Mouse (Mus musculus) midbrain, embryonic 13.5 days (tissue): Measurements from ENCODE around the gene D930007J09Rik. TPM values are rescaled to one million over a fixed set of nuclear protein-coding genes. Genes with fewer than 3 reads are reported as not detected.

Experiments used
- ATAC-seq: fragments of 200-750 bp; cut with Nextera tagmentation; 2 replicates; pipeline ENCODE4 v1.8.0; 2017; ENCODE audit warnings: mild to moderate bottlenecking, moderate TSS enrichment, moderate library complexity
- H3K27ac ChIP-seq: fragments of 300-500 bp; sonication (generic); 2 replicates; pipeline ENCODE4 v1.5.1; 2015; ENCODE audit warnings: inconsistent platforms, mild to moderate bottlenecking, moderate library complexity
- H3K27me3 ChIP-seq: fragments of 300-500 bp; sonication (generic); 2 replicates; pipeline ENCODE4 v1.6.1; 2015; ENCODE audit warnings: mild to moderate bottlenecking, inconsistent platforms
- H3K36me3 ChIP-seq: fragments of 300-500 bp; sonication (generic); 2 replicates; pipeline ENCODE4 v1.6.1; 2015; ENCODE audit warnings: mild to moderate bottlenecking, inconsistent platforms
- H3K4me1 ChIP-seq: fragments of 300-500 bp; sonication (generic); replicated peaks from 2 replicates; pipeline ENCODE4 v1.6.1; 2015; ENCODE audit warnings: inconsistent platforms
- H3K4me2 ChIP-seq: fragments of 300-500 bp; sonication (generic); replicated peaks from 2 replicates; pipeline ENCODE4 v1.6.1; 2015; ENCODE audit warnings: moderate library complexity, mild to moderate bottlenecking, inconsistent platforms
- H3K4me3 ChIP-seq: fragments of 300-500 bp; sonication (generic); replicated peaks from 2 replicates; pipeline ENCODE4 v1.5.1; 2015; ENCODE audit warnings: mild to moderate bottlenecking, inconsistent platforms
- H3K9ac ChIP-seq: fragments of 300-500 bp; sonication (generic); replicated peaks from 2 replicates; pipeline ENCODE4 v1.6.1; 2015; ENCODE audit warnings: mild to moderate bottlenecking, inconsistent platforms
- H3K9me3 ChIP-seq: fragments of 300-500 bp; sonication (generic); 2 replicates; pipeline ENCODE4 v1.6.1; 2016; ENCODE audit warnings: mild to moderate bottlenecking, inconsistent platforms
- WGBS: fragments of 180-500 bp; shearing (Covaris S2); methylation state at CpG from one replicate; pipeline ENCODE4 v1.1.7; 2015; 5-methylcytosine and 5-hydroxymethylcytosine counted together
- polyA plus RNA-seq: library from polyadenylated mRNA; unstranded; fragments of >200 nt; fragmentation: Nextera tagmentation; extraction: Ambion mirVana; gene quantifications from 2 replicates; pipeline ENCODE4 v1.2.1, GENCODE M21; 2015

Gene D930007J09Rik
- not detected in 2 replicates for polyA plus RNA-seq

DNA sequence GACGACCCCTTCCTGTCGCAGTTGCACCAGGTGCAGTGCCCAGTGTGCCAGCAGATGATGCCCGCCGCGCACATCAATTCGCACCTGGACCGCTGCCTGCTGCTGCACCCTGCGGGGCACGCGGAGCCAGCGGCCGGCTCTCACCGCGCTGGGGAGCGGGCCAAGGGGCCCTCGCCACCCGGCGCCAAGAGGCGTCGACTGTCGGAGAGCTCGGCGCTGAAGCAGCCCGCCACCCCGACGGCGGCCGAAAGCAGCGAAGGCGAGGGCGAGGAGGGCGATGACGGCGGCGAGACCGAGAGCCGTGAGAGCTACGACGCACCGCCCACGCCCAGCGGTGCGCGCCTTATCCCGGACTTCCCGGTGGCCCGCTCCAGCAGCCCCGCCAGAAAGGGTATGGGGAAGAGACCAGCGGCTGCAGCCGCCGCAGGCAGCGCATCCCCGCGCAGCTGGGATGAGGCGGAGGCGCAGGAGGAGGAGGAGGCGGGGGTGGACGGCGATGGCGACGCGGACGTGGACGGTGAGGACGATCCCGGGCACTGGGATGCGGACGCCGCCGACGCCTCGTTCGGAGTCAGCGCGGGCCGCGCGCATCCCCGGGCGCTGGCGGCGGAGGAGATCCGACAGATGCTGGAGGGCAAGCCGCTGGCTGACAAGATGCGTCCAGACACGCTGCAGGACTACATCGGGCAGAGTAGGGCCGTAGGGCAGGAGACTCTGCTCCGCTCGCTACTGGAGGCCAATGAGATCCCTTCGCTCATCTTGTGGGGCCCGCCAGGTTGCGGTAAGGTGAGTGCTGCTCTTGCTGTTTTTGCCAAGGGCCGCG lies at the start of gene D930007J09Rik:
Gene D930007J09Rik, minus strand, starts transcription at position 591 of the 823 bp plus-strand sequence.
- Histone ChIP-seq H3K4me3 (peak within 1 kb of the TSS; percentile 83), H3K4me1 (peaks cover 35% of the 10 kb centered on the region), H3K27ac (peak within 1 kb of the TSS; percentile 82), H3K36me3 (peaks cover 10% of the 10 kb centered on the region), H3K9me3 (no peaks in the 10 kb centered on the region), H3K9ac (peak within 1 kb of the TSS; percentile 77), H3K4me2 (peak within 1 kb of the TSS; percentile 83), H3K27me3 (no peaks in the 10 kb centered on the region)
- peak; percentile 62 for ATAC-seq
- WGBS: under 1% methylated on average over 95 of the region's 95 CpGs

- ATAC-seq: peak; percentile 54; the same call in 1 of the 2 replicates
- H3K36me3 ChIP-seq: no peaks in the 10 kb centered on the region
- no peak overlapping the region for H3K9ac ChIP-seq
- peaks cover 10% of the 10 kb centered on the region for H3K4me1 ChIP-seq
- no peak overlapping the region for H3K27ac ChIP-seq
- 10% methylated on average over 7 of the region's 7 CpGs for WGBS
- H3K27me3 ChIP-seq: peaks cover 44% of the 10 kb centered on the region
- H3K4me3 ChIP-seq: no peak overlapping the region
- H3K9me3 ChIP-seq: no peaks in the 10 kb centered on the region
- no peak overlapping the region for H3K4me2 ChIP-seq
Observed at GRCm38 (mm10) chr13:32851967-32852366, 49.3 kb upstream of the D930007J09Rik start.

- Histone ChIP-seq H3K36me3 (no peaks in the 10 kb centered on the region), H3K9me3 (no peaks in the 10 kb centered on the region), H3K4me1 (peaks cover 10% of the 10 kb centered on the region), H3K4me3 (no peak within 1 kb of the TSS), H3K27ac (no peak within 1 kb of the TSS), H3K4me2 (no peak within 1 kb of the TSS), H3K27me3 (peaks cover 34% of the 10 kb centered on the region), H3K9ac (no peak within 1 kb of the TSS)
- WGBS: 71% methylated on average over 10 of the region's 10 CpGs
- ATAC-seq: no peak
Observed at GRCm38 (mm10) chr13:32850668-32851404, 48.2 kb upstream of the D930007J09Rik start, which contains the start of gene Serpinb1a. Serpinb1a (minus strand) TSS chr13:32851185.

- Histone ChIP-seq H3K4me2 (no peak overlapping the region), H3K27ac (no peak overlapping the region), H3K4me3 (no peak overlapping the region), H3K36me3 (no peaks in the 10 kb centered on the region), H3K9me3 (no peaks in the 10 kb centered on the region), H3K9ac (no peak overlapping the region), H3K27me3 (peaks cover 34% of the 10 kb centered on the region), H3K4me1 (peaks cover 10% of the 10 kb centered on the region)
- WGBS: 69% methylated on average over 1 of the region's 1 CpGs
- no peak for ATAC-seq
Observed at GRCm38 (mm10) chr13:32850156-32850555, 47.5 kb upstream of the D930007J09Rik start.

DNA sequence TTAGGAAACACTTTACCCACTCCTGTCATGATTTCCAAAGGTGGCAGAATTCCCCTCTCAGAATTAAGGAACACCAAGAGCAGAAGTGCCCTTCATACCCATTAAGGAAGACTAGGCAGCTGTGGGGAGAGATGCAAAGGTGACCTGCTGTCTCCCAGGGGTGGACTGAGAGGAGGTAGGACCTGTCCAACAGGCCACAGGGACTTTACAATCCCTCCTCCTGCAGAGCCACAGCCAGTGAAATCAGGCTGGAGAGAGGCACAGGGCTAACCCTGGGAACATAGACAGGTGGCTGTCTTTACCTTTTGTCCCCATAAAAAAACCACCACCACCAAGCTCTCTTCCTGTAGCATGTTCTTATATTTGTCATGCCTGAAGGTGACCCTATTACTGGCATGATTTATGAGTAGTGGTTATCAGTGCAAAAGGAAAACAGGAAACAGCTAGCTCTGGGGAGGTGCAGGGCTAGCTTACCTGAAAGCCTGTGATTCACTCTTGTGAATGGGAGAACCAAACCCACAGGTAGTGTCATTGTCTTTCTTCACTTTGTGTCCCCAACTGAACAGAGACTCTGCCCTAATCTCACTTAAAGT lies 47.0 kb upstream of the D930007J09Rik start:
- H3K4me1 ChIP-seq: peaks cover 10% of the 10 kb centered on the region
- no peak for ATAC-seq
- no peaks in the 10 kb centered on the region for H3K9me3 ChIP-seq
- no peak overlapping the region for H3K27ac ChIP-seq
- peaks cover 30% of the 10 kb centered on the region for H3K27me3 ChIP-seq
- H3K4me2 ChIP-seq: no peak overlapping the region
- H3K4me3 ChIP-seq: no peak overlapping the region
- H3K36me3 ChIP-seq: no peaks in the 10 kb centered on the region
- no peak overlapping the region for H3K9ac ChIP-seq

GRCm38 (mm10) chr13:32849092-32849491 lies 46.4 kb upstream of the D930007J09Rik start:
- Histone ChIP-seq H3K36me3 (no peaks in the 10 kb centered on the region), H3K4me2 (no peak overlapping the region), H3K9me3 (no peaks in the 10 kb centered on the region), H3K27ac (no peak overlapping the region), H3K9ac (no peak overlapping the region), H3K27me3 (peaks cover 27% of the 10 kb centered on the region), H3K4me1 (peaks cover 10% of the 10 kb centered on the region), H3K4me3 (no peak overlapping the region)
- 86% methylated on average over 4 of the region's 4 CpGs for WGBS
- ATAC-seq: no peak

- Histone ChIP-seq H3K9ac (no peak overlapping the region), H3K27ac (no peak overlapping the region), H3K4me2 (no peak overlapping the region), H3K4me3 (no peak overlapping the region), H3K36me3 (no peaks in the 10 kb centered on the region), H3K9me3 (no peaks in the 10 kb centered on the region), H3K4me1 (no peaks in the 10 kb centered on the region), H3K27me3 (peaks cover 22% of the 10 kb centered on the region)
- no peak for ATAC-seq
Observed at GRCm38 (mm10) chr13:32846221-32846620, 43.6 kb upstream of the D930007J09Rik start.

DNA sequence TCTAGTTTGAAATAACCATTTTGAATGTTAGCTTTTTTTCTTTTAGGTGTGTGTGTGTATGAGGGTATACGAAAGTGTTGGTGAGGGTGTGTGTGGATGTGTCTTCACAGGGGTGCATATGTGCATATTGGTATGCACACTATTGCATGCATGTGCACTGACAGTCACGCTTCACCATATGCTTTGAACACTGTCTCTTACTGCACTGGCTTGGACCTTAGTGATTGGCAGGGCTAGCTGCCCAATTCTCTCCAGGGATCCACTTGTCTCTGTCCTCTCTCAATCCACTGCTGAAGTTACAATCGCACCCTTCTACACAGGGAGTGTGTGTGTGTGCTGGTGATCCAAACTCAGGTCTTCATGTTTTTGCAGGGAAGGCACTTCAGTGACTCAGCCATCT lies 38.7 kb upstream of the D930007J09Rik start:
- no peak overlapping the region for H3K4me2 ChIP-seq
- ATAC-seq: no peak
- no peaks in the 10 kb centered on the region; the same call in 1 of the 2 replicates for H3K27me3 ChIP-seq
- no peak overlapping the region for H3K4me3 ChIP-seq
- H3K9ac ChIP-seq: no peak overlapping the region
- WGBS: 95% methylated on average over 3 of the region's 3 CpGs
- H3K36me3 ChIP-seq: no peaks in the 10 kb centered on the region
- no peak overlapping the region for H3K27ac ChIP-seq
- no peaks in the 10 kb centered on the region for H3K4me1 ChIP-seq
- H3K9me3 ChIP-seq: no peaks in the 10 kb centered on the region

- Histone ChIP-seq H3K36me3 (no peaks in the 10 kb centered on the region), H3K27ac (no peak overlapping the region), H3K27me3 (no peaks in the 10 kb centered on the region), H3K4me2 (no peak overlapping the region), H3K4me1 (no peaks in the 10 kb centered on the region), H3K9ac (no peak overlapping the region), H3K9me3 (no peaks in the 10 kb centered on the region), H3K4me3 (no peak overlapping the region)
- no peak for ATAC-seq
- WGBS: 48% methylated on average over 1 of the region's 1 CpGs
Observed at GRCm38 (mm10) chr13:32839314-32839713, 36.7 kb upstream of the D930007J09Rik start.

GRCm38 (mm10) chr13:32834513-32834912 lies 31.9 kb upstream of the D930007J09Rik start:
- H3K27me3 ChIP-seq: no peaks in the 10 kb centered on the region

DNA sequence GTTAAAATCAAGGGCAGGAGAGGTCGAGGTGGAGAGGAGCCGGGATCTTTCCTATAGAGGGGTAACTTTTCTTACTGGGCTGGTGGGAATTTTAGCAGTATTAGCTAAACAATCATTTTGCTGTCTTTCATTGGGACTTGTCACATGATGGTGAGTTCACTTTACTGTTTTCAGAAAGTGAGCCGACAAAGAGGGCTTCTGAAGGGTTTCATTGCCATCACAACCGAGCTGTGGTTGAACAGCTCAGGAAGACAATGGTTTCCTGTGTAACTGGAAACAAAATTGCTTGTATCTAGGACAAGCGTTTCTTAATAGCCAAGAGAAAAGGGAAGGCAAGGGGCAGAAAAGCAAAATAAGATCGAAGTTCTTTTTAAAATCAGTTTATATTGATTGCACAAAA lies 30.6 kb upstream of the D930007J09Rik start:
- Histone ChIP-seq H3K36me3 (no peaks in the 10 kb centered on the region), H3K27me3 (no peaks in the 10 kb centered on the region), H3K4me1 (no peaks in the 10 kb centered on the region), H3K4me3 (no peak overlapping the region), H3K9ac (no peak overlapping the region), H3K4me2 (no peak overlapping the region), H3K9me3 (no peaks in the 10 kb centered on the region), H3K27ac (no peak overlapping the region)
- whole genome bisulfite sequencing: 77% methylated on average over 6 of the region's 6 CpGs
- ATAC-seq: no peak

More at GRCm38 (mm10) chr13:32834513-32834912, 31.9 kb upstream of the D930007J09Rik start:
- Histone ChIP-seq H3K4me2 (no peak overlapping the region), H3K9me3 (no peaks in the 10 kb centered on the region), H3K4me3 (no peak overlapping the region), H3K27ac (no peak overlapping the region), H3K4me1 (no peaks in the 10 kb centered on the region), H3K36me3 (no peaks in the 10 kb centered on the region), H3K9ac (no peak overlapping the region)
- ATAC-seq: no peak
- 94% methylated on average over 5 of the region's 5 CpGs for WGBS

- H3K27me3 ChIP-seq: no peaks in the 10 kb centered on the region
- no peak overlapping the region for H3K9ac ChIP-seq
- no peak for ATAC-seq
- no peak overlapping the region for H3K4me2 ChIP-seq
- no peak overlapping the region for H3K27ac ChIP-seq
- H3K4me1 ChIP-seq: no peaks in the 10 kb centered on the region
- H3K36me3 ChIP-seq: no peaks in the 10 kb centered on the region
- H3K4me3 ChIP-seq: no peak overlapping the region
- H3K9me3 ChIP-seq: no peaks in the 10 kb centered on the region
- WGBS: 71% methylated on average over 3 of the region's 3 CpGs
Observed at GRCm38 (mm10) chr13:32832776-32833175, 30.1 kb upstream of the D930007J09Rik start.
